ENCODE assay signal across 11 mouse cellular contexts in the genomic region with DNA sequence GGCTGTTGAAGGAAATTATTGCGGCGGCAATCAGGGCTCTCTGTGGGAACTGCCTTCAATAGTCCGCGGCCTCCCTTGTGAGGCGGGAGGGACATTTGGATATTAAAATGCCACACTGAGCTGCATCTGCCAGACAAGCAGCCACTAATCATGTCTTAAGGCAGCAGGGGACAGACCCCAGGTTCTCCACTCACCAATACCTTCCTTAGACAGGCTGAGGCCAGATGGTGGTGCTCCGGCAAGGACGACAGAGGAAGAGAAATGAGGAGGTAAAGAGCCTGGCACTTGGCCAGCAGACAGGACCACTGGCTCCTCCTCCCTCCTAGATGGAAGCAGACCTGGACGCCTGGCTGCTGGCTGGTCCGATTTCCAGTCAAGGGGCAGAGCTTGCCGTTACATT.
DNase-seq lines count a peak whose midpoint lies in the region; ATAC-seq and TF ChIP-seq lines count a peak whose summit lies in the region.
"Had no signal": no experiment of that assay in that cellular context is flagged by ENCODE, and none has a peak within 500 bp of the region (broad histone marks: within the 10 kb centered on the region; RNA-seq: fewer than 3 reads in every experiment).

No protein-coding gene starts in this region.

- no peak overlapping the region for H3K27ac ChIP-seq in kidney, postnatal 0 days
- no peak overlapping the region; the same call in 1 of the 2 replicates for H3K27ac ChIP-seq in limb, embryonic 10.5 days
- H3K27ac ChIP-seq in neural tube, embryonic 15.5 days (replicated peaks): no peak overlapping the region
- H3K27ac ChIP-seq in thymus, adult 2 months (ENCODE audit: control insufficient read depth, insufficient read depth, low read length): no peak overlapping the region

- 21% methylated on average over 10 of the region's 10 CpGs for WGBS in kidney, postnatal 0 days
- WGBS in limb, embryonic 10.5 days: 61% methylated on average over 10 of the region's 10 CpGs
- WGBS in neural tube, embryonic 15.5 days: 11% methylated on average over 10 of the region's 10 CpGs
- WGBS in thymus, adult 2 months: 64% methylated on average over 10 of the region's 10 CpGs

- no peak for ATAC-seq in kidney, postnatal 0 days (replicated peaks; ENCODE audit: low FRiP score, low read depth)
- ATAC-seq in neural tube, embryonic 15.5 days (ENCODE audit: low FRiP score): peak; percentile 21; the same call in 1 of the 2 replicates
- no peak for ATAC-seq in megakaryocyte progenitor cell, adult 5-6 weeks (replicated peaks; ENCODE audit: poor library complexity)

- no peak overlapping the region for H3K9ac ChIP-seq in kidney, postnatal 0 days (ENCODE audit: low read depth, low read length)
- H3K9ac ChIP-seq in neural tube, embryonic 15.5 days (replicated peaks): no peak overlapping the region

- TF ChIP-seq CTCF in kidney, postnatal 0 days (IDR thresholded peaks at IDR 0.05; ENCODE audit: low read depth): no peak
- TF ChIP-seq CTCF in thymus, adult 2 months (IDR thresholded peaks at IDR 0.05; ENCODE audit: borderline replicate concordance, control insufficient read depth, extremely low read depth, insufficient read depth, low read length, poor library complexity): no peak

- no peaks in the 10 kb centered on the region for H3K4me1 ChIP-seq in kidney, postnatal 0 days (replicated peaks; ENCODE audit: insufficient read depth, low read length)
- H3K4me1 ChIP-seq in limb, embryonic 10.5 days: peaks cover 14% of the 10 kb centered on the region
- peaks cover 13% of the 10 kb centered on the region for H3K4me1 ChIP-seq in neural tube, embryonic 15.5 days
- H3K4me1 ChIP-seq in thymus, adult 2 months (replicated peaks; ENCODE audit: control insufficient read depth, insufficient read depth, low read length): peaks cover 8% of the 10 kb centered on the region

- peak; percentile 26 for DNase-seq in kidney, postnatal 0 days (ENCODE audit: low spot score)
- DNase-seq in kidney, postnatal 36 days: no peak
- peak; percentile 83 to 87 for DNase-seq in cerebellum, postnatal 14 days
- DNase-seq in limb, embryonic 10.5 days (ENCODE audit: low spot score): peak; percentile 49
- no peak for DNase-seq in frontal cortex, adult 2 months (ENCODE audit: extremely low spot score in 1 of 2, low spot score in 1 of 2)
- DNase-seq in thymus, adult 2 months: no peak
- DNase-seq: adrenal gland, postnatal 10 days; lung, postnatal 14 days had no signal

- H3K36me3 ChIP-seq in kidney, postnatal 0 days (ENCODE audit: insufficient read depth, low read length): no peaks in the 10 kb centered on the region
- no peaks in the 10 kb centered on the region for H3K36me3 ChIP-seq in limb, embryonic 10.5 days
- H3K36me3 ChIP-seq in neural tube, embryonic 15.5 days: no peaks in the 10 kb centered on the region
- H3K36me3 ChIP-seq in thymus, adult 2 months (ENCODE audit: control insufficient read depth, insufficient read depth, low read length): no peaks in the 10 kb centered on the region

- no peak overlapping the region for H3K4me3 ChIP-seq in kidney, postnatal 0 days (replicated peaks; ENCODE audit: low read depth, low read length)
- H3K4me3 ChIP-seq in limb, embryonic 10.5 days: no peak overlapping the region
- H3K4me3 ChIP-seq in neural tube, embryonic 15.5 days (replicated peaks): no peak overlapping the region
- no peak overlapping the region for H3K4me3 ChIP-seq in thymus, adult 2 months (ENCODE audit: control insufficient read depth, insufficient read depth, low read length)
- H3K4me3 ChIP-seq: erythroblast, embryonic 14.5 days had no signal

- H3K27me3 ChIP-seq in kidney, postnatal 0 days (ENCODE audit: insufficient read depth, low read length): no peaks in the 10 kb centered on the region
- H3K27me3 ChIP-seq in limb, embryonic 10.5 days (ENCODE audit: low read depth, poor library complexity, severe bottlenecking): no peaks in the 10 kb centered on the region
- no peaks in the 10 kb centered on the region for H3K27me3 ChIP-seq in neural tube, embryonic 15.5 days (replicated peaks)
- no peaks in the 10 kb centered on the region for H3K27me3 ChIP-seq in thymus, adult 2 months (ENCODE audit: control insufficient read depth, insufficient read depth, low read length)

- TF ChIP-seq POLR2A in thymus, adult 2 months (IDR thresholded peaks at IDR 0.05; ENCODE audit: control insufficient read depth, extremely low read depth, insufficient read depth, low read length, poor library complexity): no peak

- H3K4me2 ChIP-seq in kidney, postnatal 0 days (ENCODE audit: low read length): no peak overlapping the region
- H3K4me2 ChIP-seq in neural tube, embryonic 15.5 days: peak overlapping the region; percentile 41

- H3K9me3 ChIP-seq in kidney, postnatal 0 days (replicated peaks; ENCODE audit: low read length): no peaks in the 10 kb centered on the region
- no peaks in the 10 kb centered on the region; the same call in 1 of the 2 replicates for H3K9me3 ChIP-seq in limb, embryonic 10.5 days (replicated peaks)
- H3K9me3 ChIP-seq in neural tube, embryonic 15.5 days (replicated peaks): no peaks in the 10 kb centered on the region

Comparison
In these comparisons a context has a peak if more than half of its experiments do, and no peak if none do; other contexts are left out.
1. DNase-seq: peak in kidney, postnatal 0 days (single experiment), cerebellum, postnatal 14 days (2 of 2) and limb, embryonic 10.5 days (single experiment); none in kidney, postnatal 36 days (0 of 2), frontal cortex, adult 2 months (0 of 2) and thymus, adult 2 months (single experiment).